Mouse (Mus musculus) brain, embryonic 14.5 days (tissue): ENCODE results near the gene Naga. TPM values are rescaled to one million over a fixed set of nuclear protein-coding genes. Genes with fewer than 3 reads are reported as not detected.

Source experiments
- DNase-seq: peaks from one replicate; pipeline ENCODE4 v3.0.0-alpha.2; 2011; ENCODE audit warnings: low read depth
- CTCF ChIP-seq: fragments of 200-500 bp; IDR thresholded peaks from 2 replicates; pipeline ENCODE4 v1.5.1; 2012; ENCODE audit warnings: inconsistent platforms, mild to moderate bottlenecking, moderate library complexity, borderline replicate concordance; ENCODE audit not compliant: insufficient read depth, insufficient read length; ENCODE audit errors: extremely low read depth
- POLR2A ChIP-seq: fragments of 200-500 bp; IDR thresholded peaks from 2 replicates; pipeline ENCODE4 v1.6.1; 2012; ENCODE audit warnings: mild to moderate bottlenecking, inconsistent platforms, borderline replicate concordance; ENCODE audit not compliant: poor library complexity, insufficient read depth, insufficient read length, severe bottlenecking; ENCODE audit errors: extremely low read depth
- polyA plus RNA-seq: library from polyadenylated mRNA; depleted of rRNA; stranded (reverse); fragments of >200 nt; gene quantifications from 2 replicates; pipeline ENCODE4 v1.2.3, GENCODE M21; 2012

Naga gene
- polyA plus RNA-seq, 1 experiment, result 46.4 TPM

GRCm38 (mm10) chr15:82348999-82349341 is 10.2 kb upstream of the Naga start:
- DNase-seq, result no peak
- TF ChIP-seq POLR2A, result no peak
- no peak for TF ChIP-seq CTCF

DNA sequence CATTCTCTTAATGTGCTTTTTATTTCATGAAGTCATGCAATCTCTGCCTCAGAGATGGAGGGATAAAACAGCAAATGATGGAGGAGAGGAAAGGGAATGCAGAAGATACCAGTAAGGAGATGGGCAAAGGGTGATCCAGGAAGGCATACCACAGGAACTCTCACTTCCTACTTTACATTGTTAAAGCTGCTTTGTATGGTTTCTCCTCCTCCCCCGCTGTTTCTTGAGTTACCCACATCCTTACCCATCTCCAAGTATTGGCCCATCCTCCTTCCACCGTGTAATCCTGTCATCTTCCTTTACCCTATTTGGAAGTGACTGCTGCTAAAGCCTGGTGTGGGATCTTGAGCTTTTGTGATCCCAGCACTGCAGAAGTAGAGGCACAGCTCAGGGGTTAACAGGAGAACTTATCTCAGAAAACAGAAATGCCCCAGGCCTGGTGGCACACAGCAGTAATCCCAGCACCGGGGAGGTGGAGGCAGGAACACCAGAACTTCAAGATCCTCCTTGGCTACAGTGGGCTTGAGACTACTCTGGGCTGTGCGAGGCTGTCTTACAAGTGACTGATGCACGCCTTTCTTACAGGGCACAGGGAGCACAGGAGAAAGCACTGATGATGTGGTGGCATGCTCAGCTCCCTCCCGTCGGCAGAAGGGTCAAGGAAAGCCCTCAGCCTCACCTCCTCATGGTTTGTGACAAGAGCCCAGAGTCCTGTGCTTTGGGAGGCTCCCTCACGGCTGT is 9.7 kb upstream of the Naga start:
- no peak for TF ChIP-seq CTCF
- no peak for DNase-seq

- DNase-seq, result no peak
- TF ChIP-seq CTCF, result no peak
- no peak for TF ChIP-seq POLR2A
Observed at GRCm38 (mm10) chr15:82347852-82348251, 9.1 kb upstream of the Naga start.

DNA sequence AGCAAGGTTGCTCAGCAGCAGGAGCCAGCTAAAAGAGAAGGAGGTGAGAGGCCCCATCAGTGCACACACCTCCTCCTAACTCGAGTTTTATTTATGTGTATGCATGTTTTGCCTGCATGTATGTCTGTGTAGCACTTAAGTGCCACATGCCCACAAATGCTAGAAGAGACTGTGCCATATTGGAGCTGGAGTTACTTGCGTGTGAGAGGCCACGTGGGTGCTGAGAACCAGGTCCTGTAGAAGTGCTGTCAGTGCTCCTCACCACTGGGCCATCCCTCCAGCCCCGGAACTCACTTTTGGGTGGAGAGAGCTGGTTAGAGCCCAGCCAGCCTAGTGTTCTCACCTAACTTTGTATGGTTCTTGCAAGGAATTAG is 8.6 kb upstream of the Naga start:
- TF ChIP-seq CTCF, result no peak
- TF ChIP-seq POLR2A, result no peak
- DNase-seq, result no peak

GRCm38 (mm10) chr15:82346580-82347302 is 8.0 kb upstream of the Naga start:
- TF ChIP-seq CTCF, result no peak
- TF ChIP-seq POLR2A, result no peak
- no peak for DNase-seq

DNA sequence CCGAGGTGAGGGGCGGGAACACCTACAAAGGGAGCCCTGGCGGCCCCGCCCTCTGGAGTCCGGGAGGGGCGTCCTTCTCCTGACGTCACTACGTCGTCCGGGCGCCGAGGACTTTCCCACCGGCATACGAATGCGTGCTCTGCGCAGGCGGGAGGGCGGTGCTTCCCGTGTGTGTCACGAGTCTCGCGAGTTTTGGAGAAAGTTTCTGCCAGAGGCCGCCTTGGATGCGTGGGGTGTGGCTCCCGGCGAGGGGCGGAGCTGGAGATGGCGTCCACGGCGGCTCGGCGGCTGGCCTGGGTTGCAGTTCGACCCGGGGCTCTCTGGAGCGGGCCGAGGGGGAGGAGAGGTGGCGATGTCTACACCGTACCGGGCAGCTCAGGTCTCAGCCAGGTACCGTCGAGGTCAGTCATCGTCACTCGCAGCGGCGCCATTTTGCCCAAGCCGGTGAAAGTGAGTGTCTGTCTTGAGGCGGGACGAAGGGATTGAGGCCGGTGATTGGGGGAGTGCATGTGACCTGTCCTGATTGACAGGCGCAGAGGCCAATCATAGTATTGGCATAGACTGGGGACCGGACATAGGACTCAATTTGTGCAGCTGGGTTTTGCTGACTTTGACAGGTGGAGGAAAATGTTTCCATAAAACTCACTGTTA is 7.2 kb upstream of the Naga start:
- TF ChIP-seq CTCF (no peak), POLR2A (peak; percentile 75; the same call in 1 of the 2 replicates)
- DNase-seq, result peak; percentile 99

GRCm38 (mm10) chr15:82344971-82345370 is 6.2 kb upstream of the Naga start:
- TF ChIP-seq POLR2A (no peak), CTCF (no peak)
- DNase-seq, result no peak

- TF ChIP-seq CTCF, result no peak
- no peak for TF ChIP-seq POLR2A
- no peak for DNase-seq
Observed at GRCm38 (mm10) chr15:82343368-82344287, 4.9 kb upstream of the Naga start.

GRCm38 (mm10) chr15:82342543-82342935 is 3.8 kb upstream of the Naga start:
- TF ChIP-seq CTCF, result no peak
- no peak for DNase-seq

DNA sequence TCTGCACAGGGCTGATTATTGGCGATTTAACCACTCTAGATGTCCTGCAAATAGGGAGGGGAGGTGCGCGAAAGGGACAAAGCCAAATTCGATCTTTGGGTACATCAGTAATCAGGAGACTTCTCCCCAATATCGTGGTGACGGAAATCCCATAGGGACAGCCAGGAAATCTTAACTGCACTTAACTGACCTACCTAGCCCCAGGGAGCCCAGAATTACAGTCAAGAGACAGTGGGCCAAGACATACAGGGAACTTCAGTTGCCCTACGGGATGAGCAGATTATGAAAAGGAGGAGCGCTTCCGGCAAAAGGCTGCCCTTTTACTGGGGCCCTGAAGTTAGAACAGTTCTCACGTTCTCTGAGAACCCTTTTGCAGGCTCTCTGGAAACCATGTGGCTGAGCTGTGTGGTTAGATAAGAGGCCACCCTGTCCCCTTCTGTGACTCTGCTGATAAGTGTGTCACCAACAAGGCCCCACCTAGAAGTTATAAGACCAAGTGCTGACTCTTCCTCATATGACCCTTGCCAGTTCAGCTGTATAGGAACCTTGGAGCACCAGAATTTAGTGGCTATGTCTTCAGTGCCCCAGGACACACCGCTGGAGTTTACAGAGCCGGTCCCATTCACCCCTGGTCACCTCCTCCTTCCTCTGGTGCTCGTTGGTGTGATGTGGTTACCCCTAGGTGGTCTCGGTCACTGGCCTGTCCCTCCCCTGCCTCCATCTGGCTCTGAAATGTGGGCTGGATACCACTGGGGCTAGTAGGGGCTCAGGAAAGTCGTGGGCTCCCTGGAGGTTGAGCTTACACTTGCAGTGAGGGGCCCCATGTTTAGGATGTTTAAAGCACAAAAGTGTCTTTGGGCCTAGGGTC is 3.2 kb upstream of the Naga start:
- DNase-seq, result no peak
- TF ChIP-seq CTCF (no peak), POLR2A (no peak)

GRCm38 (mm10) chr15:82341036-82341501 is 2.3 kb upstream of the Naga start:
- TF ChIP-seq POLR2A, result no peak
- TF ChIP-seq CTCF, result no peak
- peak; percentile 19 for DNase-seq
